7 mouse cellular contexts compared by ENCODE assay signal in the genomic region with DNA sequence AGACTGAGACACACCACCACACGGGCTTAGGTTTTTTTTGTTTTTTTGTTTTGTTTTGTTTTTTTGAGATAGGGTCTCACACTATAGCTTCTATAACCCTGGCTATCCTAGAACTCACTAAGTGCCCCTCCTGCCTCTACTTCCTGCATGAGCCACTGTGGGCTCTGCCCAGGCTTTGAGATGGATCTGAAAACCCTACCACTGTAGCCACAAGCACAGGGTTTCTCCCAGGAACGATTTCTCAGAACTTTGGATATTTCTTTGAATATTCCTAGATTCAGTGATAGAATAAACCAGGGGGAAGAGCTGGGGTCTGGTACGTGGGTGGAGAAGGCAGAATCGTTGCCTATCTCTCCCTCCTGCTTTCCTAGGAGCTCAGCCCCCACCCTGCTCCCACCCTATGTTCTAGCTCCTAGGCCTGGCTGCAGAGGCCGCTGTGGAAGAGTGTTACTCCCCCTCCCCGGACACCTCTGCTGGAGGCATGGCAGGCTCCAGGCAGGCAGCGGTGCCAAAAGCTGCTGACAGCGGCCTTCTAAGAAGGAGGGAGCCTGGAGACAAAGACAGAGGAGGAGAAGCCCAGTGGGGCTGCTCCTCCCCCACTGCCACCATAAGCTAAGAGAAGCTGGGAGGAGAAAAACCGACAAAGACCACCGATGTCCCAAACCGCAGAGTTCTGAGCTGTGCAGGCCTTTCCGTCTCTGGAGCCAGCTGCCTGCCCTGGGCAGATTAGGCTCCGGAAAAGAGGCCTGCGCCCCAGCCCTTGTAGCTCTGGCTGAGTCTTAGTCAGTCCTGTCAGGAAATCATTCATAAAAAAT. TPM values are rescaled to one million over a fixed set of nuclear protein-coding genes. Genes with fewer than 3 reads are reported as not detected.
DNase-seq lines count a peak whose midpoint lies in the region; ATAC-seq lines count a peak whose summit lies in the region.

No protein-coding gene starts in this region.

- peak; percentile 67 for ATAC-seq in hindbrain, embryonic 13.5 days (ENCODE audit: low FRiP score)

- peaks cover 5% of the 10 kb centered on the region; the same call in 1 of the 2 replicates for H3K36me3 ChIP-seq in hindbrain, embryonic 13.5 days

- H3K9me3 ChIP-seq in hindbrain, embryonic 13.5 days: no peaks in the 10 kb centered on the region

- no peak overlapping the region for H3K4me3 ChIP-seq in hindbrain, embryonic 13.5 days

- peak; percentile 56 to 64 for DNase-seq in right cerebral cortex, postnatal 10 days (ENCODE audit: low spot score in 2 of 2)
- DNase-seq in right cerebral cortex, adult 18-20 months: no peak
- peak; percentile 59 for DNase-seq in embryo, embryonic 11 days
- DNase-seq in lung, postnatal 14 days: peak; percentile 39
- no peak for DNase-seq in cerebellum, adult 11-12 months
- DNase-seq in gastrocnemius, adult 18-20 months (ENCODE audit: low spot score): no peak

- H3K4me2 ChIP-seq in hindbrain, embryonic 13.5 days: no peak overlapping the region

- 13% methylated on average over 14 of the region's 14 CpGs for WGBS in hindbrain, embryonic 13.5 days

- H3K27ac ChIP-seq in hindbrain, embryonic 13.5 days: peak overlapping the region; percentile 85

- no peaks in the 10 kb centered on the region for H3K27me3 ChIP-seq in hindbrain, embryonic 13.5 days

- H3K4me1 ChIP-seq in hindbrain, embryonic 13.5 days (replicated peaks): peaks cover 29% of the 10 kb centered on the region

- H3K9ac ChIP-seq in hindbrain, embryonic 13.5 days: peak overlapping the region; percentile 44

RNA-seq across cellular contexts. Expression of a gene that starts 21.9 kb away (rescaled TPM):
- 88.3 and 88.8 TPM in 2 replicates for polyA plus RNA-seq in hindbrain, embryonic 13.5 days (2015; fragmentation: Nextera tagmentation; extraction: Ambion mirVana)
- 1 to 10 TPM; 9.6 to 9.7 TPM for total RNA-seq in gastrocnemius, adult 18-20 months (2021)

RNA-seq across cellular contexts. Expression of a gene that starts 38.6 kb away (rescaled TPM):
- polyA plus RNA-seq in hindbrain, embryonic 13.5 days (2015; fragmentation: Nextera tagmentation; extraction: Ambion mirVana): 4.4 and 4.9 TPM in 2 replicates
- total RNA-seq in gastrocnemius, adult 18-20 months (2021): under 1 TPM; 0.34 to 0.90 TPM

Comparison
In these comparisons a context has a peak if more than half of its experiments do, and no peak if none do; other contexts are left out.
1. DNase-seq: peak in right cerebral cortex, postnatal 10 days (2 of 2), embryo, embryonic 11 days (single experiment) and lung, postnatal 14 days (single experiment); none in right cerebral cortex, adult 18-20 months (single experiment), cerebellum, adult 11-12 months (single experiment) and gastrocnemius, adult 18-20 months (single experiment).